Mouse (Mus musculus): Measurements from ENCODE around the gene Rtf1.
"Not testable (repeated sequence)": the region's sequence is repeated elsewhere in the genome, so short reads cannot be mapped to it uniquely, and the experiment has no call there.

Gene Rtf1

GRCm38 (mm10) chr2:119674525-119675214, at the start of gene Rtf1:
Rtf1 (plus strand) TSS chr2:119675068.
- peak; percentile 94 for DNase-seq

- DNase-seq: no peak
These were observed 38.1 kb upstream of the Rtf1 start for GRCm38 (mm10) chr2:119636781-119637180.

- no peak for DNase-seq
These were observed 33.5 kb upstream of the Rtf1 start for GRCm38 (mm10) chr2:119641214-119641912.

- no peak for DNase-seq
These were observed 30.6 kb upstream of the Rtf1 start for GRCm38 (mm10) chr2:119644254-119644653.

GRCm38 (mm10) chr2:119662220-119663182, 12.4 kb upstream of the Rtf1 start, which contains the start of gene Ndufaf1:
Ndufaf1 (minus strand) TSS chr2:119662827.
- peak; percentile 86 for DNase-seq

GRCm38 (mm10) chr2:119665744-119666143, 9.1 kb upstream of the Rtf1 start:
- not testable (repeated sequence) for DNase-seq

GRCm38 (mm10) chr2:119669010-119669409, 5.9 kb upstream of the Rtf1 start:
- DNase-seq: no peak

- DNase-seq: no peak
These were observed 432 bp downstream of the Rtf1 start for GRCm38 (mm10) chr2:119675215-119675784.

- DNase-seq: no peak
These were observed 963 bp downstream of the Rtf1 start for GRCm38 (mm10) chr2:119675831-119676230.

- DNase-seq: no peak
These were observed 8.8 kb downstream of the Rtf1 start for GRCm38 (mm10) chr2:119683706-119684105.

GRCm38 (mm10) chr2:119692003-119692701, 17.3 kb downstream of the Rtf1 start:
- no peak for DNase-seq

GRCm38 (mm10) chr2:119694826-119695225, 20.0 kb downstream of the Rtf1 start:
- DNase-seq: no peak

GRCm38 (mm10) chr2:119696111-119696510, 21.2 kb downstream of the Rtf1 start:
- DNase-seq: no peak

- no peak for DNase-seq
These were observed 23.6 kb downstream of the Rtf1 start for GRCm38 (mm10) chr2:119698472-119698871.

- no peak for DNase-seq
These were observed 25.1 kb downstream of the Rtf1 start for GRCm38 (mm10) chr2:119699962-119700361.

GRCm38 (mm10) chr2:119703171-119703570, 28.3 kb downstream of the Rtf1 start:
- DNase-seq: no peak

GRCm38 (mm10) chr2:119707676-119708075, 32.8 kb downstream of the Rtf1 start:
- DNase-seq: no peak

- no peak for DNase-seq
These were observed 35.1 kb downstream of the Rtf1 start for GRCm38 (mm10) chr2:119710011-119710410.

- DNase-seq: not testable (repeated sequence)
These were observed 41.0 kb downstream of the Rtf1 start for GRCm38 (mm10) chr2:119715868-119716267.

- DNase-seq: no peak
These were observed 46.2 kb downstream of the Rtf1 start for GRCm38 (mm10) chr2:119721070-119721469.

GRCm38 (mm10) chr2:119727762-119728416, 53.0 kb downstream of the Rtf1 start:
- DNase-seq: no peak

GRCm38 (mm10) chr2:119730735-119731134, 55.9 kb downstream of the Rtf1 start:
- DNase-seq: no peak

All from right cerebral cortex, adult 18-20 months (tissue).